Mouse (Mus musculus) limb, embryonic 14.5 days (tissue): Measurements from ENCODE around the gene Serpinb1a. TPM values are rescaled to one million over a fixed set of nuclear protein-coding genes. Genes with fewer than 3 reads are reported as not detected.

ENCODE experiments used
- ATAC-seq: fragments of 200-750 bp; cut with Nextera tagmentation; 2 replicates; pipeline ENCODE4 v1.8.0; 2017; ENCODE audit warnings: low read depth, moderate number of reproducible peaks, moderate TSS enrichment; ENCODE audit not compliant: low FRiP score
- DNase-seq: peaks from one replicate; pipeline ENCODE4 v3.0.0-alpha.2; 2015; ENCODE audit warnings: low spot score
- H3K27ac ChIP-seq: fragments of 300-500 bp; sonication (generic); replicated peaks from 2 replicates; pipeline ENCODE4 v1.5.1; 2014; ENCODE audit warnings: low read depth, mild to moderate bottlenecking, low read length, moderate library complexity, mixed read lengths
- H3K27me3 ChIP-seq: fragments of 300-500 bp; sonication (generic); 2 replicates; pipeline ENCODE4 v1.6.1; 2014; ENCODE audit warnings: low read length, mixed read lengths; ENCODE audit not compliant: control insufficient read depth, insufficient read depth
- H3K36me3 ChIP-seq: fragments of 300-500 bp; sonication (generic); 2 replicates; pipeline ENCODE4 v1.6.1; 2014; ENCODE audit warnings: mild to moderate bottlenecking, low read length, moderate library complexity, mixed read lengths; ENCODE audit not compliant: control insufficient read depth, insufficient read depth
- H3K4me1 ChIP-seq: fragments of 300-500 bp; sonication (generic); 2 replicates; pipeline ENCODE4 v1.6.1; 2014; ENCODE audit warnings: antibody characterized with exemption, low read length, mixed read lengths; ENCODE audit not compliant: control insufficient read depth, insufficient read depth
- H3K4me2 ChIP-seq: fragments of 300-500 bp; sonication (generic); replicated peaks from 2 replicates; pipeline ENCODE4 v1.6.1; 2014; ENCODE audit warnings: low read depth, mild to moderate bottlenecking, low read length, moderate library complexity; ENCODE audit not compliant: severe bottlenecking
- H3K4me3 ChIP-seq: fragments of 300-500 bp; sonication (generic); replicated peaks from 2 replicates; pipeline ENCODE4 v1.5.1; 2014; ENCODE audit warnings: low read length
- H3K9ac ChIP-seq: fragments of 300-500 bp; sonication (generic); 2 replicates; pipeline ENCODE4 v1.6.1; 2014; ENCODE audit warnings: mild to moderate bottlenecking, low read depth, low read length, moderate library complexity; ENCODE audit not compliant: severe bottlenecking
- H3K9me3 ChIP-seq: fragments of 300-500 bp; sonication (generic); 2 replicates; pipeline ENCODE4 v1.6.1; 2016; ENCODE audit warnings: low read length; ENCODE audit not compliant: control insufficient read depth
- POLR2A ChIP-seq: fragments of 200-500 bp; IDR thresholded peaks from 2 replicates; pipeline ENCODE4 v1.8.0; 2012; ENCODE audit warnings: inconsistent platforms, mild to moderate bottlenecking, moderate library complexity, borderline replicate concordance; ENCODE audit not compliant: insufficient read depth, insufficient read length; ENCODE audit errors: extremely low read depth
- WGBS: fragments of 180-500 bp; shearing (Covaris S2); extraction: QIAGEN DNeasy Blood & Tissue Kit; methylation state at CpG from one replicate; pipeline ENCODE4 v1.1.7; 2014; 5-methylcytosine and 5-hydroxymethylcytosine counted together
- polyA plus RNA-seq, 2 experiments: library from polyadenylated mRNA; depleted of rRNA in 1 of 2; stranded (reverse) in 1 of 2; unstranded in 1 of 2; fragments of >200 nt; fragmentation: Nextera tagmentation in 1 of 2; extraction: Ambion mirVana in 1 of 2; gene quantifications; 2 replicates each; pipeline versions ENCODE4 v1.2.1 to v1.2.3; 2012 to 2014

The Serpinb1a gene
- polyA plus RNA-seq, 2 experiments: 8.7 to 23.3 TPM

- Histone ChIP-seq H3K9ac (no peak overlapping the region), H3K4me1 (no peaks in the 10 kb centered on the region), H3K36me3 (no peaks in the 10 kb centered on the region), H3K4me3 (no peak overlapping the region), H3K27ac (no peak overlapping the region), H3K27me3 (no peaks in the 10 kb centered on the region), H3K4me2 (no peak overlapping the region), H3K9me3 (no peaks in the 10 kb centered on the region)
- TF ChIP-seq POLR2A: no peak
- WGBS: 61% methylated on average over 1 of the region's 1 CpGs
- ATAC-seq (no peak), DNase-seq (no peak)
Measured at GRCm38 (mm10) chr13:32839314-32839713, 11.7 kb downstream of the Serpinb1a start.

- Histone ChIP-seq H3K9ac (no peak overlapping the region), H3K9me3 (no peaks in the 10 kb centered on the region), H3K36me3 (no peaks in the 10 kb centered on the region), H3K27me3 (no peaks in the 10 kb centered on the region), H3K4me2 (no peak overlapping the region), H3K4me1 (no peaks in the 10 kb centered on the region), H3K27ac (no peak overlapping the region), H3K4me3 (no peak overlapping the region)
- no peak for TF ChIP-seq POLR2A
- ATAC-seq (no peak), DNase-seq (no peak)
- 86% methylated on average over 5 of the region's 5 CpGs for WGBS
Measured at GRCm38 (mm10) chr13:32834513-32834912, 16.5 kb downstream of the Serpinb1a start.

GRCm38 (mm10) chr13:32833237-32833636 is 17.7 kb downstream of the Serpinb1a start:
- H3K4me3 ChIP-seq: no peak overlapping the region
- ATAC-seq (no peak), DNase-seq (no peak)
- no peaks in the 10 kb centered on the region for H3K4me1 ChIP-seq
- no peaks in the 10 kb centered on the region for H3K27me3 ChIP-seq
- no peaks in the 10 kb centered on the region for H3K36me3 ChIP-seq
- no peak overlapping the region for H3K27ac ChIP-seq
- no peak for TF ChIP-seq POLR2A
- H3K9ac ChIP-seq: no peak overlapping the region
- no peaks in the 10 kb centered on the region for H3K9me3 ChIP-seq
- WGBS: 74% methylated on average over 6 of the region's 6 CpGs
- no peak overlapping the region for H3K4me2 ChIP-seq

GRCm38 (mm10) chr13:32832776-32833175 is 18.2 kb downstream of the Serpinb1a start:
- ATAC-seq: no peak
- Histone ChIP-seq H3K4me2 (no peak overlapping the region), H3K4me3 (no peak overlapping the region), H3K9me3 (no peaks in the 10 kb centered on the region), H3K27me3 (no peaks in the 10 kb centered on the region), H3K4me1 (no peaks in the 10 kb centered on the region), H3K27ac (no peak overlapping the region), H3K36me3 (no peaks in the 10 kb centered on the region), H3K9ac (no peak overlapping the region)
- no peak for DNase-seq
- 77% methylated on average over 3 of the region's 3 CpGs for WGBS
- TF ChIP-seq POLR2A: no peak

- no peaks in the 10 kb centered on the region for H3K36me3 ChIP-seq
- no peak overlapping the region for H3K27ac ChIP-seq
- 86% methylated on average over 3 of the region's 3 CpGs for WGBS
- no peak overlapping the region for H3K4me2 ChIP-seq
- DNase-seq: no peak
- no peaks in the 10 kb centered on the region for H3K27me3 ChIP-seq
- H3K9me3 ChIP-seq: no peaks in the 10 kb centered on the region
- H3K9ac ChIP-seq: no peak overlapping the region
- TF ChIP-seq POLR2A: no peak
- no peaks in the 10 kb centered on the region for H3K4me1 ChIP-seq
- no peak for ATAC-seq
- H3K4me3 ChIP-seq: no peak overlapping the region
Measured at GRCm38 (mm10) chr13:32831505-32832273, 19.3 kb downstream of the Serpinb1a start.

- H3K9ac ChIP-seq: no peak overlapping the region
- no peaks in the 10 kb centered on the region for H3K4me1 ChIP-seq
- no peak overlapping the region for H3K4me3 ChIP-seq
- 68% methylated on average over 4 of the region's 4 CpGs for WGBS
- no peaks in the 10 kb centered on the region for H3K27me3 ChIP-seq
- H3K36me3 ChIP-seq: no peaks in the 10 kb centered on the region
- ATAC-seq (no peak), DNase-seq (no peak)
- no peak overlapping the region for H3K4me2 ChIP-seq
- H3K27ac ChIP-seq: no peak overlapping the region
- no peaks in the 10 kb centered on the region for H3K9me3 ChIP-seq
- TF ChIP-seq POLR2A: no peak
Measured at GRCm38 (mm10) chr13:32828886-32829285, 22.1 kb downstream of the Serpinb1a start.
